Mouse (Mus musculus) kidney, embryonic 15.5 days (tissue): ENCODE results near the gene Cnn2. TPM values are rescaled to one million over a fixed set of nuclear protein-coding genes. Genes with fewer than 3 reads are reported as not detected.

Experiments used
- ATAC-seq: fragments of 200-750 bp; cut with Nextera tagmentation; replicated peaks from 2 replicates; pipeline ENCODE4 v1.8.0; 2017; ENCODE audit warnings: moderate TSS enrichment; ENCODE audit not compliant: low FRiP score
- H3K27ac ChIP-seq: fragments of 300-500 bp; sonication (generic); 2 replicates; pipeline ENCODE4 v1.5.1; 2015; ENCODE audit warnings: mild to moderate bottlenecking, inconsistent platforms
- H3K27me3 ChIP-seq: fragments of 300-500 bp; sonication (generic); 2 replicates; pipeline ENCODE4 v1.6.1; 2015; ENCODE audit warnings: inconsistent platforms
- H3K36me3 ChIP-seq: fragments of 300-500 bp; sonication (generic); 2 replicates; pipeline ENCODE4 v1.6.1; 2015; ENCODE audit warnings: inconsistent platforms
- H3K4me1 ChIP-seq: fragments of 300-500 bp; sonication (generic); 2 replicates; pipeline ENCODE4 v1.6.1; 2015; ENCODE audit warnings: inconsistent platforms
- H3K4me2 ChIP-seq: fragments of 300-500 bp; sonication (generic); 2 replicates; pipeline ENCODE4 v1.6.1; 2015; ENCODE audit warnings: moderate library complexity, mild to moderate bottlenecking, inconsistent platforms
- H3K4me3 ChIP-seq: fragments of 300-500 bp; sonication (generic); replicated peaks from 2 replicates; pipeline ENCODE4 v1.5.1; 2015; ENCODE audit warnings: mild to moderate bottlenecking, inconsistent platforms
- H3K9ac ChIP-seq: fragments of 300-500 bp; sonication (generic); 2 replicates; pipeline ENCODE4 v1.6.1; 2015; ENCODE audit warnings: mild to moderate bottlenecking, inconsistent platforms
- H3K9me3 ChIP-seq: fragments of 300-500 bp; sonication (generic); replicated peaks from 2 replicates; pipeline ENCODE4 v1.6.1; 2016; ENCODE audit warnings: inconsistent platforms
- WGBS: fragments of 180-500 bp; shearing (Covaris S2); methylation state at CpG from one replicate; pipeline ENCODE4 v1.1.7; 2015; ENCODE audit warnings: mixed read lengths; 5-methylcytosine and 5-hydroxymethylcytosine counted together
- polyA plus RNA-seq: library from polyadenylated mRNA; unstranded; fragments of >200 nt; fragmentation: Nextera tagmentation; extraction: Ambion mirVana; gene quantifications from 2 replicates; pipeline ENCODE4 v1.2.1, GENCODE M21; 2015

The Cnn2 gene
- polyA plus RNA-seq, 1 experiment from 2014 or later, result 292 TPM

DNA sequence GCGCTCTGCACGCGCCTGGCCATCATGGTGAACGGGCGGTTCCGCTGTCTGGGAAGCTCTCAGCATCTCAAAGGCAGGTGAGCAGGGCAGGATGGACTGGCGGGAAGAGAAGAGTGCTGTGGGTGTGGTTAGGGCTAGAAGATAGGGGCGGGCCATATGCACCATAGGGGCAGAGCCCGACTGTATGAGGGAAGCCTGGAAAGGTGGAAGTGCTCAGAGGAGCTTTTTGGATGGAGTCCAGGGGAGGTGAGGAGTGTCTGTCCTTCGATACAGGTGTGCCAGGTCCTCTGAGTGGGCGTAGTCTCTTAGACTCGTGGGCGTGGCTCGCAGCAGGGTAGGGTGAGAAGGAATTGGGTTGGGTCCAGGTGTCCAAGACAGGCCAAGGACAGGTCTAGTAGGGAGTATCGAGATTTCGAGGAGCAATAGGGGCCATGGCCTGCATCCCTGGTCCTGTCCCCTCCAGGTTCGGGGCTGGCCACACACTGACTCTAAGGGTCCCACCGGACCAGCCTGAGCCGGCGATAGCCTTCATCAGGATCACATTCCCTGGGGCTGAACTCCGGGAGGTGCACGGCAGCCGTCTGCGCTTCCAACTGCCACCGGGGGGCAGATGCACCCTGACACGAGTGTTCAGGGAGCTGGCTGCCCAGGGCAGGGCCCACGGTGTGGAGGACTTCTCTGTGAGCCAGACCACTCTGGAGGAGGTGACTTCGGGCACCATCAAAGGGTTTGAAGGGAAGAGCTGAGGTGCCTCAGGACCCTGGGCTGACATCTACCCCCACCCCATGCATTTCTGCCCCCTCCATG is 26.3 kb downstream of the Cnn2 start:
- Histone ChIP-seq H3K9me3 (peaks cover 3% of the 10 kb centered on the region; the same call in 1 of the 2 replicates), H3K27me3 (peaks cover 50% of the 10 kb centered on the region), H3K4me2 (no peak overlapping the region; the same call in 1 of the 2 replicates), H3K4me1 (peaks cover 25% of the 10 kb centered on the region), H3K9ac (no peak overlapping the region), H3K36me3 (peaks cover 22% of the 10 kb centered on the region), H3K27ac (no peak overlapping the region), H3K4me3 (no peak overlapping the region)
- WGBS, result 25% methylated on average over 28 of the region's 28 CpGs
- ATAC-seq, result no peak

DNA sequence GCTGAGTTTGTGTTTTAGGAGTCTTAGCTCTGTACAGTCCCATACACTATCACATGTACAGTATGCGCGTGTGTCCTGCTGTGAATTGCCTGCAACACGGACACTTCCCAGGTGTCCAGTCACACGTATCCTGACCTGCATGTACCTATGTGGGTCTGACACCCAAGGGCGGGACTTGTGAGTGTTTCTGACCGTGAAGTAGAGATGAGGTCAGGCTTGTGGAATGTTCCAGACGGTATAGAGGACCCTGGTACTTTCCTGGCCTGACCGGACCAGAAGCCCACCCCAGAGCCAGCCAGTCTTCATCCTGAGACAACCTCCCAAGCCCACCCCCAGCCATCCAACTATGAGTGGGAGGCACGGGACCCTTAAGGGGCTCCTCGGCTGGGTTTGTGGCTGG is 27.2 kb downstream of the Cnn2 start:
- no peak overlapping the region for H3K4me2 ChIP-seq
- no peak overlapping the region for H3K9ac ChIP-seq
- WGBS, result 74% methylated on average over 10 of the region's 10 CpGs
- H3K36me3 ChIP-seq, result peaks cover 13% of the 10 kb centered on the region
- peaks cover 3% of the 10 kb centered on the region; the same call in 1 of the 2 replicates for H3K9me3 ChIP-seq
- H3K4me1 ChIP-seq, result peaks cover 34% of the 10 kb centered on the region
- no peak for ATAC-seq
- peaks cover 50% of the 10 kb centered on the region for H3K27me3 ChIP-seq
- no peak overlapping the region for H3K27ac ChIP-seq
- H3K4me3 ChIP-seq, result no peak overlapping the region

DNA sequence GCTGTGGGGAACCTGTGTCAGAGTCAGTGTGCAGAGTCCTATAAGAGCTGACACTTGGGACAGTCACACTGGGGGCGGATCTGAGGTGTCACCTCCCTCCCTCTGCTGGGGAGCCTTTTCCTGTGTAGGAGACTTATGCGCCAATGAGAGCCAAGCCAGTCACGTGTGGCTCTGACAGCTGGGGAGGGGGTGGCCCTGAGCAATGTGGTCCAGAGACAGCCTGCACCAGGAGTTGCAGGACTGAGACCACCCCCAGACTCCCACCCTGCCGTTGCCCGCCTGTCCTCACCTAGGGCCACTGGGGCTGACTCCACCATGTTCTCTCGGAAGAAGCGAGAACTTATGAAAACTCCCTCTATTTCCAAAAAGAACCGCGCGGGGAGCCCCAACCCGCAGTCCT is 28.1 kb downstream of the Cnn2 start, which contains the start of gene Arhgap45:
Gene Arhgap45 (plus strand): TSS at position 143 of the 400 bp plus-strand sequence.
- H3K36me3 ChIP-seq, result peaks cover 4% of the 10 kb centered on the region
- no peak within 1 kb of the TSS; the same call in 1 of the 2 replicates for H3K4me3 ChIP-seq
- H3K9me3 ChIP-seq, result no peaks in the 10 kb centered on the region
- H3K27me3 ChIP-seq, result peaks cover 50% of the 10 kb centered on the region
- peaks cover 36% of the 10 kb centered on the region for H3K4me1 ChIP-seq
- WGBS, result 69% methylated on average over 11 of the region's 11 CpGs
- no peak for ATAC-seq
- H3K27ac ChIP-seq, result no peak within 1 kb of the TSS
- H3K9ac ChIP-seq, result no peak within 1 kb of the TSS
- no peak within 1 kb of the TSS for H3K4me2 ChIP-seq

DNA sequence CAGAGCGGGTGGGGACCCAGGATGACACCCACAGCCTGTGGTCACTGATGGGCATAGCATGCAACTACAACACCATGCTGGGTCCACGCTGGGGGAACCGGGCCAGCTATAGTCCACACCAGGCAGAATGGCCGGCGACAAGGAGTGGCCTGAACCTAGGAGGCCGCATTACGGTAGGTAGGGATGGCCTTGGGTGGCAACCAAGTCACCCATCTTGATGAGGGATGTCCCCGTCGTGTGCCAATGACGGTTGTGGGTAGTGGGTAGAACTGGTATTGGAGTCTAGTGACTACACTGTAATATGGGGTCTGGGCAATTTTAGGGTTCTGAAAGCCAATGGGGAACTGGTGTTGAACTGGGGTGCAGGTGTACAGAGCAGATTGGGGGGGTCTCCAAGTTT is 28.5 kb downstream of the Cnn2 start:
- no peak overlapping the region; the same call in 1 of the 2 replicates for H3K4me3 ChIP-seq
- H3K27ac ChIP-seq, result no peak overlapping the region
- H3K4me2 ChIP-seq, result no peak overlapping the region
- H3K9ac ChIP-seq, result no peak overlapping the region
- no peak for ATAC-seq
- H3K36me3 ChIP-seq, result 0 out of 2 replicates have a peak, but pooled peaks cover under 1% of the 10 kb centered on the region
- H3K9me3 ChIP-seq, result no peaks in the 10 kb centered on the region
- H3K4me1 ChIP-seq, result peaks cover 36% of the 10 kb centered on the region
- 84% methylated on average over 10 of the region's 10 CpGs for WGBS
- H3K27me3 ChIP-seq, result peaks cover 46% of the 10 kb centered on the region

GRCm38 (mm10) chr10:80017361-80017760 is 29.0 kb downstream of the Cnn2 start:
- WGBS, result 74% methylated on average over 3 of the region's 3 CpGs
- H3K36me3 ChIP-seq, result no peaks in the 10 kb centered on the region
- peaks cover 36% of the 10 kb centered on the region for H3K4me1 ChIP-seq
- no peaks in the 10 kb centered on the region for H3K9me3 ChIP-seq
- no peak for ATAC-seq
- no peak overlapping the region for H3K4me2 ChIP-seq
- H3K4me3 ChIP-seq, result no peak overlapping the region
- H3K27me3 ChIP-seq, result peaks cover 42% of the 10 kb centered on the region
- H3K9ac ChIP-seq, result no peak overlapping the region
- H3K27ac ChIP-seq, result no peak overlapping the region

GRCm38 (mm10) chr10:80017771-80018170 is 29.4 kb downstream of the Cnn2 start:
- WGBS, result 84% methylated on average over 14 of the region's 14 CpGs
- no peak for ATAC-seq
- no peak overlapping the region for H3K4me2 ChIP-seq
- H3K27ac ChIP-seq, result 0 out of 2 replicates have a peak overlapping the region, but pooled peaks have one; percentile 2
- peaks cover 38% of the 10 kb centered on the region for H3K27me3 ChIP-seq
- H3K4me1 ChIP-seq, result peaks cover 36% of the 10 kb centered on the region
- H3K36me3 ChIP-seq, result no peaks in the 10 kb centered on the region
- no peaks in the 10 kb centered on the region for H3K9me3 ChIP-seq
- H3K4me3 ChIP-seq, result no peak overlapping the region
- no peak overlapping the region for H3K9ac ChIP-seq

DNA sequence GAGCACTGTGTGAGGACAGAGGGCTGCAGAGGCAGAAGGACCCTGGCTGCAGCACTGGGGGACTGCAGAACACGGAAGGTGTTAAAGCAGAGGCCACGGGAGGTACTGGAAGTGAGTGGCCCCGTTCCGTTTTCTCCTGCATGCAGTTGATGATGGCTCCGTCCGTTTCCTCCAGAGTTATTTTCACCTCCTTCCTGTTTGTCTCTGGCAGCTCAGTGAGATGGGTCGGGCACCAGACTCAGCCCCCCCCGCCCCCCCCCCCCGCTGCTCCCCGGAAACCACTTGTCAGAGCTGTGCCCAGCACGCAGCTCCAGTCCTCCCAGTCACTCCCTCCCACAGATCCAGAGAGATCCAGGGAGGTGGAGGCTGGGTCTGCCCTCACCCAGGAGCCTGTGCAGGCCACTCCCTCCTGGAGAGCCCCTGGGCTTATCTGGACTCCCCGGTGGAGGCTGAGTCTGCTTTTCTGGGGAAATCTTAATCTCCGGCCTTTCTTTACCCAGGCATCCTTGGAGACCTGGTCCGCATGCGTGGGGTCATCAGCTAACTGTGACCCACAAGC is 30.4 kb downstream of the Cnn2 start:
- H3K4me2 ChIP-seq, result peak overlapping the region; percentile 62
- 4% methylated on average over 15 of the region's 15 CpGs for WGBS
- H3K27me3 ChIP-seq, result peaks cover 27% of the 10 kb centered on the region
- H3K9me3 ChIP-seq, result no peaks in the 10 kb centered on the region
- ATAC-seq, result peak; percentile 65
- peak overlapping the region; percentile 77 for H3K27ac ChIP-seq
- peak overlapping the region; percentile 42 for H3K4me3 ChIP-seq
- H3K36me3 ChIP-seq, result no peaks in the 10 kb centered on the region
- H3K4me1 ChIP-seq, result peaks cover 31% of the 10 kb centered on the region
- H3K9ac ChIP-seq, result 0 out of 2 replicates have a peak overlapping the region, but pooled peaks have one; percentile 33

DNA sequence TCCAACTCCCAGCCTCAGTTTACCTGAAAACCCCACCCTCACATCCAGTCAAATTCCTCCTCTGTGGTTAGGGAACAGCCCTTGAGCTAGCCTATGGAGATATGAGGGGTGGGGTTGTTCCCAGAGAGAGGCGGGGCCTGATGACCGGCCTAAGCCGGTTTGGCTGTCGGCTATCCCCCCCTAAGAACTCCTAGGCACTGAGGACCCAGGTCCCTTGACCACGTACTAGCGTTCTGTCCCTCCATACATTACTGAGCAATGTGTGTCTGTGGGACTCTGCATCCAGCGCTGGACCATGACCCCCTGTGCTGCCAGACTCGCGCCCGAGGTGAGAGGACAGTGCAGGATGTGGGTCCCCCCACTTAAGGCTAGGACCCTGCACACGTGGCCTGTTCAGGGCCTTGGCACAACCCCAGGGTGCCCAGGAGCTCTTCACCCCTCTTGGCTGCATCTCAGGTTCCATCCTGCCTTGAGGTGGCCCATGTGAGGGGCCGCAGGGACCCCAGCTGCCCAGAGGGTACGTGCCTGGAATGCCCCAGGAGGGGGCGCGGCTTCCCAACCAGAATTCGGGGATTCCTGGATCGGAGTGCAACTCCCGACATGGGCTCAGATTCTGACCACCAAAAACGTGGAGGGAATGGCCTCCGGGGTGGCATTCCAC is 31.2 kb downstream of the Cnn2 start:
- H3K4me1 ChIP-seq, result peaks cover 24% of the 10 kb centered on the region
- peak overlapping the region; percentile 77 for H3K27ac ChIP-seq
- peak overlapping the region; percentile 33; the same call in 1 of the 2 replicates for H3K9ac ChIP-seq
- H3K9me3 ChIP-seq, result no peaks in the 10 kb centered on the region
- peaks cover 19% of the 10 kb centered on the region for H3K27me3 ChIP-seq
- peak overlapping the region; percentile 62 for H3K4me2 ChIP-seq
- H3K4me3 ChIP-seq, result peak overlapping the region; percentile 42
- no peaks in the 10 kb centered on the region for H3K36me3 ChIP-seq
- WGBS, result 13% methylated on average over 20 of the region's 20 CpGs
- ATAC-seq, result peak; percentile 74

DNA sequence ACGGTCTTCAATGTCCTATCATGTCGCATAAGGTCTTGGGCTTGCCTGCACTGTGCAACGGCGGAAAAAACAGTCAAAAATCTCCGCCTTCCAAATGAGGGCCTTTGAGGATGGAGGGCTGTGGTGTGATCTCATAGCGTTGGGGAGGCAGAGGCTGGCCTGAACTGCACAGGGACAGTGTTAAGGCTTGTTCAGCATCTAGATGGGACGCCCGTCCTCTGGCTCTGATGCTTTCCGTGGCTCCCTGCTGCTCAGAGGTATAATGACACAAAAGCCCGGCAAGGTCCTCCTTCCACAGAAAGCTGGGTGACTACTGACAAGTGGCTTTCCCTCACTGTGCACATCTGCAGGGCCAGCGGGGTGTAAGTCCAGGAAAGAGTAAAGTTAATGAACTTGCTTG is 31.8 kb downstream of the Cnn2 start:
- H3K4me1 ChIP-seq, result peaks cover 23% of the 10 kb centered on the region
- peak overlapping the region; percentile 33; the same call in 1 of the 2 replicates for H3K9ac ChIP-seq
- H3K36me3 ChIP-seq, result no peaks in the 10 kb centered on the region
- peak overlapping the region; percentile 42 for H3K4me3 ChIP-seq
- H3K27me3 ChIP-seq, result peaks cover 13% of the 10 kb centered on the region
- no peak for ATAC-seq
- peak overlapping the region; percentile 62 for H3K4me2 ChIP-seq
- WGBS, result 38% methylated on average over 11 of the region's 11 CpGs
- H3K9me3 ChIP-seq, result no peaks in the 10 kb centered on the region
- H3K27ac ChIP-seq, result peak overlapping the region; percentile 75

DNA sequence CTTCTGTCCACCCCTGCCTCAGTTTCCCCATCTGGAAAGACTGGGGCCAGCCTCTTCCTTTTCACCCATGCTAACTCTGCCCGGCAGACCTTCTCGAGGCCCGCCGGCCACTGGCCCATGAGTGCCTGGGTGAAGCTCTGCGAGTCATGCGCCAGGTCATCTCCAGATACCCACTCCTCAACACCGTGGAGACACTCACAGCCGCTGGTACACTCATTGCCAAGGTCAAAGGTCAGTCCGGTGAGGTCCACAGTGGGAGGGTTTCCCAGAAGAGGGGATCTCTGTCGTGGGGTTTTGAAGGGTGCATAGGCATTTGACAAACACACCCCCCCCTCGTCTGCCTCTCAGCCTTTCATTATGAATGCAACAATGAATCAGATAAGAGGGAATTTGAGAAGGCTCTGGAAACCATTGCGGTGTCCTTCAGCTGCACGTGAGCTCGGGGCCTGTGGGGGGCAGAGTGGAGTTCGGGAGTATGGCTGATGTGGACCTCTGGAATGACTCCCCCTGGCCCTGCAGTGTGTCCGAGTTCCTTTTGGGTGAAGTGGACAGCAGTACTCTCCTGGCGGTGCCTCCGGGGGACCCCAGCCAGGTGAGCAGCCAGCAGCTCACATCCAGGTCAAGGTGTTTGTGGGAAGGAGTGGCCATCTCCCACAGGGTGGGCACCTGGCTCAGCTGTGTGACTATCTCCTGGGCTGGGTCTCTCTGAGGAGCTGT is 32.4 kb downstream of the Cnn2 start:
- Histone ChIP-seq H3K27me3 (peaks cover 8% of the 10 kb centered on the region), H3K9ac (no peak overlapping the region), H3K36me3 (no peaks in the 10 kb centered on the region), H3K4me3 (peak overlapping the region; percentile 42), H3K4me2 (peak overlapping the region; percentile 62), H3K27ac (no peak overlapping the region), H3K9me3 (no peaks in the 10 kb centered on the region), H3K4me1 (peaks cover 24% of the 10 kb centered on the region)
- 82% methylated on average over 18 of the region's 18 CpGs for WGBS
- ATAC-seq, result no peak

- Histone ChIP-seq H3K4me1 (peaks cover 28% of the 10 kb centered on the region), H3K27ac (no peak overlapping the region), H3K4me3 (no peak overlapping the region), H3K9me3 (no peaks in the 10 kb centered on the region), H3K9ac (no peak overlapping the region), H3K36me3 (no peaks in the 10 kb centered on the region), H3K27me3 (peaks cover 4% of the 10 kb centered on the region; the same call in 1 of the 2 replicates), H3K4me2 (no peak overlapping the region)
- no peak for ATAC-seq
- WGBS, result 89% methylated on average over 13 of the region's 13 CpGs
These were observed 32.9 kb downstream of the Cnn2 start for GRCm38 (mm10) chr10:80021320-80021641.
